Mouse (Mus musculus) MEL (cell line): Measurements from ENCODE around the gene Abhd16a. TPM values are rescaled to one million over a fixed set of nuclear protein-coding genes. Genes with fewer than 3 reads are reported as not detected.
A peak's percentile ranks its signal among the peaks of the same experiment; 100 is the strongest.

Experiments
- DNase-seq: peaks from one replicate; pipeline ENCODE4 v3.0.0; 2011; ENCODE audit warnings: low read depth, low spot score
- H3K27ac ChIP-seq: 2 replicates; pipeline ENCODE4 v1.5.1; 2012; ENCODE audit warnings: low read depth, mild to moderate bottlenecking, control low read depth, low read length, moderate library complexity; ENCODE audit not compliant: control insufficient read depth
- H3K27me3 ChIP-seq, 2 experiments: fragments of 150-350 bp in 1 of 2; sonication (generic) in 1 of 2; 2 replicates each; pipeline ENCODE4 v1.6.1; 2012; ENCODE audit warnings: low read length in 2 of 2, mild to moderate bottlenecking in 2 of 2, improper control_type of control experiment in 1 of 2, moderate library complexity in 1 of 2; ENCODE audit not compliant: insufficient read depth in 2 of 2, control insufficient read depth in 1 of 2
- H3K36me3 ChIP-seq, 2 experiments: 2 replicates each; pipeline ENCODE4 v1.6.1; 2012 to 2014; ENCODE audit warnings: low read length in 2 of 2, improper control_type of control experiment in 1 of 2, inconsistent platforms in 1 of 2, mild to moderate bottlenecking in 1 of 2; ENCODE audit not compliant: insufficient read depth in 2 of 2, control insufficient read depth in 1 of 2
- H3K4me1 ChIP-seq, 2 experiments: fragments of 150-350 bp in 1 of 2; sonication (generic) in 1 of 2; 2 replicates each; pipeline ENCODE4 v1.6.1; 2012; ENCODE audit warnings: low read length in 2 of 2, improper control_type of control experiment in 1 of 2, mild to moderate bottlenecking in 1 of 2; ENCODE audit not compliant: insufficient read depth in 2 of 2, control insufficient read depth in 1 of 2
- H3K4me3 ChIP-seq, 2 experiments: fragments of 150-350 bp in 1 of 2; sonication (generic) in 1 of 2; 2 replicates each; pipeline ENCODE4 v1.5.1; 2012; ENCODE audit warnings: low read depth in 2 of 2, low read length in 2 of 2, mild to moderate bottlenecking in 2 of 2, moderate library complexity in 2 of 2, control low read depth in 1 of 2, improper control_type of control experiment in 1 of 2; ENCODE audit not compliant: control insufficient read depth in 1 of 2, insufficient read depth in 1 of 2
- H3K79me2 ChIP-seq: 2 replicates; pipeline ENCODE4 v1.6.1; 2012; ENCODE audit warnings: mild to moderate bottlenecking, low read length, moderate library complexity; ENCODE audit not compliant: control insufficient read depth, poor library complexity, insufficient read depth
- H3K9ac ChIP-seq: 2 replicates; pipeline ENCODE4 v1.6.1; 2012; ENCODE audit warnings: low read depth, mild to moderate bottlenecking, control low read depth, low read length, moderate library complexity; ENCODE audit not compliant: control insufficient read depth, poor library complexity, severe bottlenecking
- H3K9me3 ChIP-seq: fragments of 150-350 bp; sonication (generic); replicated peaks from 2 replicates; pipeline ENCODE4 v1.6.1; 2012; ENCODE audit warnings: mild to moderate bottlenecking, low read length, improper control_type of control experiment, moderate library complexity; ENCODE audit not compliant: insufficient read depth
- BHLHE40 ChIP-seq: IDR thresholded peaks from 2 replicates; pipeline ENCODE4 v1.6.1; 2012; ENCODE audit warnings: low read depth, mild to moderate bottlenecking, inconsistent platforms, low read length, improper control_type of control experiment, borderline replicate concordance
- CTCF ChIP-seq, 3 experiments: IDR thresholded peaks in 2 of 3; conservative IDR thresholded peaks in 1 of 3; 2 replicates each; pipeline ENCODE4 v1.5.1; 2011 to 2012; ENCODE audit warnings: low read length in 3 of 3, low read depth in 2 of 3, mild to moderate bottlenecking in 2 of 3, improper control_type of control experiment in 1 of 3, inconsistent platforms in 1 of 3, mixed read lengths in 1 of 3, moderate library complexity in 1 of 3; ENCODE audit not compliant: control insufficient read depth in 1 of 3, insufficient read depth in 1 of 3, poor library complexity in 1 of 3, severe bottlenecking in 1 of 3
- E2F4 ChIP-seq: IDR thresholded peaks from 2 replicates; pipeline ENCODE4 v1.6.1; 2011; ENCODE audit warnings: low read depth, low read length, improper control_type of control experiment, borderline replicate concordance
- ELF1 ChIP-seq: IDR thresholded peaks from 2 replicates; pipeline ENCODE4 v1.6.1; 2014; ENCODE audit warnings: low read depth, mild to moderate bottlenecking, inconsistent platforms, low read length, improper control_type of control experiment, moderate library complexity
- EP300 ChIP-seq, 2 experiments: IDR thresholded peaks; 2 replicates each; pipeline ENCODE4 v1.6.1; 2011; ENCODE audit warnings: improper control_type of control experiment in 2 of 2, low read length in 2 of 2, low read depth in 1 of 2, mild to moderate bottlenecking in 1 of 2
- ETS1 ChIP-seq: IDR thresholded peaks from 2 replicates; pipeline ENCODE4 v1.6.1; 2012; ENCODE audit warnings: low read depth, mild to moderate bottlenecking, inconsistent platforms, low read length, improper control_type of control experiment, moderate library complexity
- HCFC1 ChIP-seq: IDR thresholded peaks from 2 replicates; pipeline ENCODE4 v1.6.1; 2012; ENCODE audit warnings: low read depth, mild to moderate bottlenecking, inconsistent platforms, low read length, improper control_type of control experiment, moderate library complexity
- JUND ChIP-seq: IDR thresholded peaks from 2 replicates; pipeline ENCODE4 v1.6.1; 2011; ENCODE audit warnings: low read depth, mild to moderate bottlenecking, improper control_type of control experiment, low read length
- KAT2A ChIP-seq: conservative IDR thresholded peaks from 2 replicates; pipeline ENCODE4 v1.6.1; 2012; ENCODE audit warnings: low read depth, low read length, improper control_type of control experiment, inconsistent platforms
- MAFK ChIP-seq: IDR thresholded peaks from 2 replicates; pipeline ENCODE4 v1.6.1; 2011; ENCODE audit warnings: low read depth, mild to moderate bottlenecking, low read length, improper control_type of control experiment, borderline replicate concordance
- MAX ChIP-seq: IDR thresholded peaks from 2 replicates; pipeline ENCODE4 v1.6.1; 2011; ENCODE audit warnings: low read length, improper control_type of control experiment
- MAZ ChIP-seq: IDR thresholded peaks from 2 replicates; pipeline ENCODE4 v1.6.1; 2012; ENCODE audit warnings: low read depth, mild to moderate bottlenecking, inconsistent platforms, low read length, improper control_type of control experiment
- MXI1 ChIP-seq: IDR thresholded peaks from 2 replicates; pipeline ENCODE4 v1.6.1; 2011; ENCODE audit warnings: mild to moderate bottlenecking, low read depth, low read length, improper control_type of control experiment
- MYB ChIP-seq: IDR thresholded peaks from 2 replicates; pipeline ENCODE4 v1.6.1; 2011; ENCODE audit warnings: mild to moderate bottlenecking, low read depth, low read length, improper control_type of control experiment
- MYC ChIP-seq: IDR thresholded peaks from 2 replicates; pipeline ENCODE4 v1.6.1; 2011; ENCODE audit warnings: low read depth, mild to moderate bottlenecking, low read length, improper control_type of control experiment, moderate library complexity
- POLR2A ChIP-seq, 2 experiments: IDR thresholded peaks; 2 replicates each; pipeline ENCODE4 v1.6.1; 2011 to 2012; ENCODE audit warnings: low read length in 2 of 2, mild to moderate bottlenecking in 2 of 2, control low read depth in 1 of 2, improper control_type of control experiment in 1 of 2, low read depth in 1 of 2, moderate library complexity in 1 of 2; ENCODE audit not compliant: control insufficient read depth in 1 of 2, insufficient read depth in 1 of 2, poor library complexity in 1 of 2
- POLR2AphosphoS2 ChIP-seq: IDR thresholded peaks from 2 replicates; pipeline ENCODE4 v1.6.1; 2011; ENCODE audit warnings: low read length, improper control_type of control experiment
- POLR2AphosphoS5 ChIP-seq: IDR thresholded peaks from 2 replicates; pipeline ENCODE4 v1.6.1; 2012; ENCODE audit warnings: low read depth, borderline replicate concordance, mild to moderate bottlenecking, inconsistent platforms, low read length, moderate library complexity, mixed read lengths
- RAD21 ChIP-seq: IDR thresholded peaks from 2 replicates; pipeline ENCODE4 v1.6.1; 2011; ENCODE audit warnings: mild to moderate bottlenecking, low read depth, low read length, improper control_type of control experiment
- RCOR1 ChIP-seq: IDR thresholded peaks from 2 replicates; pipeline ENCODE4 v1.6.1; 2012; ENCODE audit warnings: low read depth, mild to moderate bottlenecking, inconsistent platforms, low read length, improper control_type of control experiment
- SIN3A ChIP-seq: IDR thresholded peaks from 2 replicates; pipeline ENCODE4 v1.6.1; 2012; ENCODE audit warnings: low read length, improper control_type of control experiment, inconsistent platforms
- SMC3 ChIP-seq: IDR thresholded peaks from 2 replicates; pipeline ENCODE4 v1.6.1; 2011; ENCODE audit warnings: low read depth, low read length, improper control_type of control experiment
- TAL1 ChIP-seq: IDR thresholded peaks from 2 replicates; pipeline ENCODE4 v1.6.1; 2012; ENCODE audit warnings: mild to moderate bottlenecking, inconsistent platforms, low read length, moderate library complexity, mixed read lengths
- UBTF ChIP-seq: IDR thresholded peaks from 2 replicates; pipeline ENCODE4 v1.6.1; 2012; ENCODE audit warnings: low read depth, mild to moderate bottlenecking, inconsistent platforms, low read length, improper control_type of control experiment, moderate library complexity, borderline replicate concordance; ENCODE audit not compliant: insufficient read depth
- USF1 ChIP-seq: IDR thresholded peaks from 2 replicates; pipeline ENCODE4 v1.6.1; 2014; ENCODE audit warnings: low read depth, mild to moderate bottlenecking, inconsistent platforms, low read length, improper control_type of control experiment, moderate library complexity
- USF2 ChIP-seq, 2 experiments: IDR thresholded peaks; 2 replicates each; pipeline ENCODE4 v1.6.1; 2011 to 2012; ENCODE audit warnings: improper control_type of control experiment in 2 of 2, low read length in 2 of 2, borderline replicate concordance in 1 of 2, inconsistent platforms in 1 of 2, low read depth in 1 of 2, mild to moderate bottlenecking in 1 of 2; ENCODE audit not compliant: insufficient read depth in 1 of 2
- ZC3H11A ChIP-seq: IDR thresholded peaks from 2 replicates; pipeline ENCODE4 v1.6.1; 2012; ENCODE audit warnings: low read depth, mild to moderate bottlenecking, inconsistent platforms, low read length, improper control_type of control experiment
- ZMIZ1 ChIP-seq: IDR thresholded peaks from 2 replicates; pipeline ENCODE4 v1.6.1; 2012; ENCODE audit warnings: low read depth, mild to moderate bottlenecking, inconsistent platforms, low read length, improper control_type of control experiment, moderate library complexity
- ZNF384 ChIP-seq: IDR thresholded peaks from 2 replicates; pipeline ENCODE4 v1.6.1; 2012; ENCODE audit warnings: low read depth, mild to moderate bottlenecking, inconsistent platforms, low read length, improper control_type of control experiment
- polyA plus RNA-seq, 2 experiments: library from polyadenylated mRNA; stranded (reverse) in 1 of 2; unstranded in 1 of 2; fragments of >175 nt in 1 of 2; fragments of >200 nt in 1 of 2; gene quantifications; 2 replicates each; pipeline versions ENCODE4 v1.2.1 to v1.2.4; 2012; ENCODE audit warnings: low replicate concordance in 2 of 2, low read depth in 1 of 2; ENCODE audit not compliant: insufficient read length in 2 of 2, insufficient read depth in 1 of 2, missing spikeins in 1 of 2
- total RNA-seq: library from RNA; depleted of rRNA; stranded (reverse); fragments of 300-350 nt; gene quantifications from 2 replicates; pipeline ENCODE4 v1.2.3, GENCODE M21; 2012

Gene Abhd16a
- total and polyA plus RNA-seq, 3 experiments: 96.1 to 126 TPM; not detected in 1

- H3K27ac ChIP-seq: no peak overlapping the region
Measured at GRCm38 (mm10) chr17:35132174-35132560, 43.1 kb downstream of the Abhd16a start.

GRCm38 (mm10) chr17:35133517-35133916, 44.5 kb downstream of the Abhd16a start:
- Histone ChIP-seq H3K9ac (peak overlapping the region; percentile 26; the same call in 1 of the 2 replicates), H3K4me3 (no peak overlapping the region), H3K9me3 (no peaks in the 10 kb centered on the region), H3K79me2 (peaks cover 35% of the 10 kb centered on the region), H3K27me3 (no peaks in the 10 kb centered on the region), H3K27ac (no peak overlapping the region), H3K4me1 (peaks cover 0 to 13% of the 10 kb centered on the region in 2 experiments; a peak in 2 of 4 replicates), H3K36me3 (peaks cover 0 to 18% of the 10 kb centered on the region in 2 experiments; a peak in 3 of 4 replicates)
- TF ChIP-seq JUND: no peak
- TF ChIP-seq USF2 (IDR thresholded peaks at IDR 0.05; ENCODE audit: borderline replicate concordance in 1 of 2, insufficient read depth in 1 of 2, low read depth in 1 of 2, low read length in 2 of 2): no peak
- no peak for TF ChIP-seq ZMIZ1
- no peak for TF ChIP-seq TAL1
- TF ChIP-seq UBTF: no peak
- no peak for TF ChIP-seq MAZ
- no peak for TF ChIP-seq MYB
- TF ChIP-seq RAD21: no peak
- TF ChIP-seq SMC3: no peak
- no peak for TF ChIP-seq ZNF384
- no peak for TF ChIP-seq POLR2A (IDR thresholded peaks at IDR 0.05; ENCODE audit: control insufficient read depth in 1 of 2, insufficient read depth in 1 of 2, low read depth in 1 of 2, low read length in 2 of 2, poor library complexity in 1 of 2)
- no peak for TF ChIP-seq MYC
- no peak for TF ChIP-seq CTCF (IDR thresholded peaks at IDR 0.05 in 2 of 3, conservative IDR thresholded peaks at IDR 0.05 in 1 of 3; ENCODE audit: control insufficient read depth in 1 of 3, insufficient read depth in 1 of 3, low read depth in 2 of 3, low read length in 3 of 3, poor library complexity in 1 of 3, severe bottlenecking in 1 of 3)
- TF ChIP-seq USF1: no peak
- no peak for TF ChIP-seq ELF1
- no peak for TF ChIP-seq RCOR1
- TF ChIP-seq EP300 (IDR thresholded peaks at IDR 0.05; ENCODE audit: low read depth in 1 of 2, low read length in 2 of 2): no peak
- no peak for TF ChIP-seq SIN3A
- TF ChIP-seq HCFC1: no peak
- TF ChIP-seq MAX: no peak
- no peak for DNase-seq

More at GRCm38 (mm10) chr17:35132174-35132560, 43.1 kb downstream of the Abhd16a start:
- Histone ChIP-seq H3K36me3 (peaks cover 0 to 12% of the 10 kb centered on the region in 2 experiments; a peak in 2 of 4 replicates), H3K9ac (no peak overlapping the region), H3K27me3 (no peaks in the 10 kb centered on the region), H3K4me3 (no peak overlapping the region)
- no peak for DNase-seq
- TF ChIP-seq USF2 (IDR thresholded peaks at IDR 0.05; ENCODE audit: borderline replicate concordance in 1 of 2, insufficient read depth in 1 of 2, low read depth in 1 of 2, low read length in 2 of 2) (no peak), BHLHE40 (no peak), MXI1 (no peak), MAZ (no peak), ZC3H11A (no peak), POLR2AphosphoS5 (no peak), KAT2A (no peak), HCFC1 (no peak), MAFK (no peak), POLR2AphosphoS2 (no peak), E2F4 (no peak), CTCF (IDR thresholded peaks at IDR 0.05 in 2 of 3, conservative IDR thresholded peaks at IDR 0.05 in 1 of 3; ENCODE audit: control insufficient read depth in 1 of 3, insufficient read depth in 1 of 3, low read depth in 2 of 3, low read length in 3 of 3, poor library complexity in 1 of 3, severe bottlenecking in 1 of 3) (no peak), SIN3A (no peak), ELF1 (no peak), ETS1 (no peak), MAX (no peak)
- TF ChIP-seq, all 39 proteins: peak for 0
- H3K9me3 ChIP-seq: no peaks in the 10 kb centered on the region
- H3K4me1 ChIP-seq: peaks cover 0 to 13% of the 10 kb centered on the region in 2 experiments; a peak in 2 of 4 replicates
- H3K79me2 ChIP-seq: peaks cover 33% of the 10 kb centered on the region
